Mouse (Mus musculus): Measurements from ENCODE around the gene Aspdh.

Gene Aspdh

DNA sequence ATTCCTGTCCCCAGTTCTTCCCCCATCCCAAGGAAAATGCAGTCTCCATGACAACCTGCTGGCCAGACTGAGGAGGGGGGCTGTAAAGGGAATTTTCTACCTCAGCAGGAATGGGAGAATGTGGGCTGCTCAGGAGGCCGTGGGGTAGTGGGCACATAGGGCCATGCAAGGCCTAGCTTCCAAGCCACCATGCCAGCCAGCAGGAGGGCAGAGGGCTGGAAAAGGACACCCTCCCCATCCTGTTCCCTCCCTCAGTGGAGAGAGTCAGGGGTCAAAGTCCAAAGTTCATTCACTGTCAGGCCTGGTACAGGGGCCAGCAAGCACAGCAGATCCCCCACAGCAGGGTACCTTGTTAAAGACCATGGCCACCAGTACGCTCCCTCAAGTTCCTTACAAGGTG, at the start of gene Aspdh:
Gene Aspdh, plus strand, starts transcription at position 281 of the 400 bp plus-strand sequence.
- no peak for DNase-seq (ENCODE audit: low read depth, low spot score)

DNA sequence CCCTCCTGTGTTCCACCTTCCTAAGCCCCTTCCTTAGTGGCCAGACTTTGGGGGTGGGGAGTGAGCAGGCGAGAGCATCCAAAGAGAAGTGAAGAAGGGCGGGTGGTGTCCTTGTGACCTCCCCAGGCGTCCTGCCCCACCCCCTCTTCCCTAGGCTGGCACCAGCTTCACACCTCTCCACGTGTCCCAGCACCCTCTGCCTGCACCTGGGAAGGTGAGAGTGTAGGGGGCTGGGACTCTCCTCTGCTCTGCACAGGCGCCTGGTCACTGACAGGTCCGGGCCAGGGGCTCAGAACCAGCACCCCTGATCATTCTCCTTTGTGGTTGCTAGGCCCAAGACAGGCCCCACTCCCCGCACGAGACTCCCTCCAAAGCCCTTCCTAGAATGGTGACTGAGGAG, 37.5 kb upstream of the Aspdh start:
- no peak for DNase-seq (ENCODE audit: low read depth, low spot score)

DNA sequence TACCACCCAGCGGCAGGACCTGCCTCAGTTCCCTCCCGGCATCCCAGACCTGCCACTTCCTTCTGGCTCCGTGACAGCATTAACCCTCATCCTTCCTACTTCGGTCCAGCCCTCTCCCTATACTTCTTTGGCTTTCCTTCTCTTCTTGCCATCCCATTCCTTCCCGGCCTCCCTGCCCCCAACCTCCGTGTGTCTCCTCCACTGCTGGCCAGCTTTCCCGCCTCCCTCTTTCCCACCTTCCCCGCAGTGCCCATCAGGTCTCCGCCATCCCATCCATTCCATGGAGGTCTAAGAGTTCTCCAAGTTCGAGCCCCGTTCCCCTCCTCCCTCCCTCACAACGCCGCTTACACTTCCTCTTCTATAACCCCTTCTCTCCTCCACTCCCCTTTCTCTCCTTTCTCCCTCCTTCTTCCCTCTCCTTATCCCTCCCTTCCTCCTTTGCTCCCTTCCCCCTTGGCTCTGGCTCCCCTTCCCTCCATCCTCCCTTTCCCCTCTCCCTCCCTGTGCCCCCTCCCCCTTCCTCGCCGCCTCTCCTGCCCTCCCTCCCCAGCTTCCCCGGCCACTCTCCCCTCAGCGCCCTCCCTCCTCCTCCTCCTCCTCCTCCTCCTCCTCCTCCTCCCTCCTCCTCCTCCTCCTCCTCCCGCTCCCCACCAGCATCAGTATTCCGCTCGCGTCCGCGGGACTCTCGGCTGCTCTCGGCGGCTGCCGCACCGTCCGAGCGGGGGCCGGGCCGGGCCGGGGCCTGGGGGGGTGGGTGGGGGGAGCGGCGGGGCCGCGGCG, 36.8 kb upstream of the Aspdh start:
- no peak for DNase-seq (ENCODE audit: low read depth, low spot score)

DNA sequence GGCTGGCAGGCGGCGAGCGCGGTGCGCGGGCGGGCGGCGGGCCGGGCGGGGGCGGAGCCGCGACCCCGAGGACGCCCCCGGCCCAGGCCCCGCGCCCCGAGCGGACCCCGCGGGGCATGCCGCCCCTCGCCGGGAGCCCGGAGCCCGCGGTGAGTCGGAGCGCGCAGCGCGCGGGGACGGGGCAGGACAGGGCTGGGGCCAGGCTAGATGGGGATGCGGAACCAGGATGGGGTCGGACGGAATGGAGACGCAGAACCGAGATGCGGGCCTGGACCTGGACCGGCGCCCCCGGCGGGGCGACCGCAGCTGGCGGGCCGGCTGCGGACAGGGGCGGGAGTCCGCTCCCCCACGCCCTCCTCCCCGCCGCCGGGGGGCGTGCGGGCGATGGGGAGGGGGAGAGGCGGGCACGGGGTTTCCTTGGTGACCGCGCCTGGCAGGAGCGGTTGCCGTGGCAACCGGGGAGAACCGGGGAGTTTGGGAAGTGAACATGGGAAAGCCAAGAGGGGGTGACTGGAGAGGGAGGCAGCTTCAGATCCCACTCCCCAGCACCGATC, 36.1 kb upstream of the Aspdh start, which contains the start of gene Lrrc4b:
Gene Lrrc4b, plus strand, starts transcription at position 51 of the 554 bp plus-strand sequence.
- no peak for DNase-seq (ENCODE audit: low read depth, low spot score)

DNA sequence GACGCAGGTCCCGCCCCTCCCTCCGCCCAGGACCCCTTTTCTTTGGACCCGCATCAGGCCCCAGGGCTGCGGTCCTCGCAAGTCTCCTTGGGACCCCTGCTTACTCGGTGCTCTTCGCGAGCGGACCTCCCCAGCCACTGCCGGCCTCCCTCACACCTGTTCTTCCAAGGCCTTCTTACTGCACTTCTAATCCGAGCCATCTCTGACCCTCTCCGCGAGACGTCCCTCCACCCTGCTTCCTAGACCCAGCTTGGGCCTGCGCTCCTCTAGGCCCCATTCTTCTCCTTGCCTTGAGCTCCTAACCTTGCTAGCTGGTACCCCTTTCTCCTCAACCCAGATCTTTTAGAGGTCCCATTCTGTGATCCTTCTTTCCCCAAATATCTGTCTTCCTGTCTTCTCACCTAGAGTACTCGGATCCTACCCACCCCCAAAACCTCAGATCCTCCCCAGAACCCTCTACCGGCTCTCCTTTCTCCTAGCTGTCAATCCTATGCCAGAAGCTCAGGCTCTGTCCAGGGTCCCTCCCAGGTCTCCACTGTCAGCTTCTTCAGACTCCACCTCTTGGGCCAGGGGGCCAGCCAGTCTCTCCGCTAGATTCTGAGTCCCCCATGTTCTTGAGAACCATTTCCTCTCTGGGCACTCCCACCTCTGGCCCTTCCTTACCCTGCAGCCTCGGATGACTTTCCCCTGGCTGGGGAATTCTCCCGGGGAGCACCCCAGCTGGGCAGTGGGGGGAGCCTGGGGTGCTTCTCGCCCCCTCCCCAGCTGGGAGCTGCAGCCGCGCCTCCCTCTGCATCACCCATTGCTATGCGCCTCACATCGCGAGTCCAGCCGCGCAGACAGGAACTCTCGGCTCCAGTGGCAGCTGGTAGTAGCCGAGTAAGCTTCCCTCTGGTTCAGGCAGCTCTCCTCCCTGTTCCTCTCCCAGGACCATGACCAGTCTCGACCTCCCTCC, 35.4 kb upstream of the Aspdh start:
- DNase-seq (ENCODE audit: low read depth, low spot score), result no peak

DNA sequence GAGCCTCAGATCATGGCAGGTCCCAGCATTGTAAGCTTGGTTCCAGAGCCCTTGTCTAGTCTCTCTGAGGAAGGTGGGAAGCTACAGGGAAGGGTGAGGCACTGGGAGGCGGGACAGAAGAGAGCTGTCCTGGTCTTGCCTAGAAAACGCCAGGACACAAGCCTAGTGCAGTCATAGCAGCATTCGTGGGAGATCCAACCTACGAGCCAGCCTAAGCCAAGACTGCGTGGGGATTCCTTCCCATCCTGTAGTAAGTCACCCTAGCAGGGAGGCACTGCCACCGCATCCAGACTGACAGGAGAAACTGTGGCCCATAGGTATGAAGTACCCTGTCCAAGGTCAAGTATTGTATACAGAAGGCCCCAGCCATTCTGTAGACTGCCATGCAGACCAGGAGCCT, 32.6 kb upstream of the Aspdh start:
- no peak for DNase-seq (ENCODE audit: low read depth, low spot score)

DNA sequence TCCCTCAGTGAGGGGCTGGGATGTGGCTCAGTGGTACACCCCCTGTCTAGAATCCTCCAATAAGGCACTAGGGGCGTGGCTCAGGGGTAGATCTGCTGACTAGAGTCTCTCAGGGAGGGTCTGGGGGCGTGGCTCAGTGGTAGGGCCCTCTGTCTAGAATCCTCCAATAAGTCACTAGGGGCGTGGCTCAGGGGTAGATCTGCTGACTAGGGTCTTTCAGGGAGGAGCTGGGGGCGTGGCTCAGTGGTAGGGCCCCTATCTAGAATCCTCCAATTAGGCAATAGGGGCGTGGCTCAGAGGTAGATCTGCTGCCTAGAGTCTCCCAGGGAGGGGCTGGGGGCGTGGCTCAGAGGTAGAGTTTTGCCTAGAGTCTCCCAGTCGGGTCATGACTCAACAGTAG, 31.8 kb upstream of the Aspdh start:
- no peak for DNase-seq (ENCODE audit: low read depth, low spot score)

DNA sequence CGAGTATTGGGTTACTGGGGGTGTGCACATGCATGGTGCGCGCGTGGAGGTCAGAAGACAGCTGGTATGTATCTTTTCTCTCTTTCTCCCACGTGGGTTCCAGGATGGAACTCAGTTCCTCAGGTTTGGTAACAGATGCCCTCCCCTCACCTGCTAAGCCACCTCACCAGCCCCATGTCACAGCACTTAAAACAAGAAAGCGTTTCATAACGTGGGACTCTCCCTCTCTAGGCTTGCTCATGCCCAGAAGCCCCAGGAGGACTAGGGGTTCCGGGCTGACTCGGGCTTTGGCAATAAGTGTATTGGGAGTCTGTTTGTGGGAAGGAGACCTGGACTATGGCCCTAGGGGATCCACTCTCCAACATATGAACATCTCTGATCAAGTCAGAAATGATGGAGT, 31.1 kb upstream of the Aspdh start:
- no peak for DNase-seq (ENCODE audit: low read depth, low spot score)

DNA sequence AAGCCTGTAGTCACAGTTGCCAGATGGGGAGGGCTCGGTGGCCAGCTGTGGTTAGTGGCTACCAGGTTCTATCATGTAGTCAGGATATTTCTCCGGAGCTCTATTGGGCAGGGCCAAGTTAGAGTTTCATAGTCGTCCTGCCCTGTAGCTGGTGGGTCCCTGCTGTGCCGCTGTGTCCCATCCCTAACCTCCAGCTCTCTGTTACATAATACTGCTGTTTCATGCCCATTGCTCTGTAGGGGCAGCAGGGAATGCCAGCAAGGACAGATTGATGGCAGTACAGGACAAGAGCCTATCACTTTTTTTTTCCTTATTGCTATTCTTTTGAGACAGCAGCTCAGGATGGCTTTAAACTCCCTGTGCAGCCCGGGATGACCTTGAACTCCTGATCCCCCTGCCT, 29.4 kb upstream of the Aspdh start:
- no peak for DNase-seq (ENCODE audit: low read depth, low spot score)

DNA sequence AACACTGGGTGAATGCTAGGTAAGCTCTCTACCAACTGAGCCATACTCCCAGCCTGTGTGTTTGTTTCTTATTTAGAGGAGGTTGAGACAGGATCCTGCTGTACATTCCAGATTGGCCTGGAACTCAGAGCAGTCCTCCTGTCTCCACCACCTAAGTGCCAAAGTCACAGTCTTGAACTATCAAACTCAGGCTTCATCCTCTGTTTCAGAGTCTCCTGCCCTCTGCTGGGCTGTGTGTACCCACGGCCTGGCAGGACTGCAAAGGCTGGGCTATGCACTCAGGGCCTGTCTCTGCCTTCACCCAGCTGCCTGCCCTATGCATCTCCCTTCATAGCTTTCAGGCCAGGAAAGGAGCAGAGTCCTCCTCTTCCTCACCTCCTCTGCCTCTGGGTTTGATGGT, 28.9 kb upstream of the Aspdh start:
- DNase-seq (ENCODE audit: low read depth, low spot score), result no peak

DNA sequence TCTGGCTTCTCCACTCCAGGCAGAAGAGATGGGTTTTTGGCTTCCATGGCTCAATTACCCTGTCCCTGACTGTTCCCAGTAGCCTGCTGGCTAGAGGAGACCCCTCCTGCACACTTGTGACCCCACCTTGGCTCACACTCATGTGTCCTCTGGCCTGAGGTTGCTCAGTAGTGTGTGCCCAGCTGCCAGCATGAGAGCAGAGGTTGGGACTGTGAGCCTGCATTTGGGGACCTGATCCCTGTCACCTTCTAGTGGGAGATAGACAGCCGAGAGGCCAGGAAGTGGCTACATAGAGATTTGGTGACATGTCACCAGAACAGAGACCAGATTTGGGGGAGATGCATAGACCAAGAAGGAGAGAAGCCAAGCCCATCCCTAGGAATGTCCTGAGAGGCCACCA, 28.0 kb upstream of the Aspdh start:
- DNase-seq (ENCODE audit: low read depth, low spot score), result no peak

DNA sequence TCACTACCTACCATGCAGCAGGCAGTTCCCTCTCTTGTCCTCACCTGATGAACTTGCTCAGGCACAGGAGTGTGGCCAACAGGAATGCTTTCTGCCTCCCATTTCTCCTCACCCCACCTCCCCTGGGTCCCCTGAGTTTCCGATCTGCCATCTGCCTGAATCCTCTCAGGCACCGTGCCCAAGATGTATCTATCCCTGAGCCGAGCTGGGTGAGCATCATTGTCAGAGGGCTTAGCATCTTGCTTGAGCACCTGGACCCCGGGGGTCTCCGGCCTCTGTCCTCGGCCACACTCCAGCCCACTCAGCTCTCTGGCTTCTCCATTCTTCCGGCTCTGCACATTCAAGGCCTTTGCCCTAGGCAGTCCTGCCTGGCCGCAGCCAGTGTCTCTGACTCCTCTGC, 27.3 kb upstream of the Aspdh start:
- DNase-seq (ENCODE audit: low read depth, low spot score), result no peak

DNA sequence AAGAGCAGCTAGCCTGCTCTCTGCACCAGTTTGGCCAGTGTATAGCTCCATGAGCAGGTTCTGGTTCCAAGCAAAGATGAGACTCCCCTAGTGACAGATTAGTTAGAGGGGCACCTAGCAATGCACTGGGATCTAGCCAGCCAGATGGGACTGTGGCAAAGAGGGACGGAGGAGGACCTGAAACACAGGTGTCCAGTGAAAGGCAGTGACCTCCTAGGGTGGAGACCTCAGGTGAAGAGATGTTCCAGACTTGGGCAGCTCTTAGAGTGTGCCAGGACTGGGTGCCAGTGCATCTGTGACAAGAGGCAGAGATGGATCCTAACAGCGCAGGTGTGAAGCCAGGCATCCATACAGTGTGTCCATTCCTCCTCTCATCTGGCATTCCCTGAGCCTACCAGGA, 25.5 kb upstream of the Aspdh start:
- DNase-seq (ENCODE audit: low read depth, low spot score), result no peak

DNA sequence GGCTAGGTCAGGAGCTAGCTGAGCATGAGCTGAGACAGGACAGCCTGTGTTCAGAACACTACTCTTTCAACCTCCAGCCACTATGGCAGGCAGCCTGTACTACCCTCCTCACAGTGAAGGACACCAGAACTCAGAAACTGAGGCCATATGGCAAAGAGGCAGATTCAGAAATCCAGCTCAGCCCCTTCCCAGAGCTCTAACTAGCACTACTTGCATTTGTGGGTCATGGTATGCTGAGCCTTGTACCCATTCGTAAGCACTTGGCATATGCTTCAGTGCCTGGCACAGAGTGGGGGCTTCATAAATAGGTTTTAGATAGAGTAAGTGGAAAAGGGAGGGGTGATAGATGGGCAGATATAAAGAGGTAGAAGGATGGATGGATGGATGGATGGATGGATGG, 24.7 kb upstream of the Aspdh start:
- no peak for DNase-seq (ENCODE audit: low read depth, low spot score)

DNA sequence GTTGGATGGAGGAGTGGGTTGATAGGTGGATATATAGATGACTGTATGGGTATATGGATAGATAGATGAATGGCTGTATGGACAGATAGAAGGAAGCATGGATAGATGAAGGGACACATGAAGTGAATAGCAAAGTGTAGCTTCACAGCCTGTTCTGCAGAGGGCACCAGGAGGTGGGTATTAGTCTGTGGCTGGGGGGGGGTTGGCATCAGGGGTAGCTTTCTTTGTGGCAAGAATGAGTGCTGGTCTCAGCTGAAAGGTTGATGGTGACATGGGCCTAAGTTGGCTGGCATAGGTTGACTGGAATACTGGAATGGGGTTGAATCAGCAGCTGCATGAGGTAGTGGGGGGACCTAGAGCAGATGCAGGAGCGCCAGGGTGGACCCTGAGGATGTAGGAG, 24.0 kb upstream of the Aspdh start:
- no peak for DNase-seq (ENCODE audit: low read depth, low spot score)

DNA sequence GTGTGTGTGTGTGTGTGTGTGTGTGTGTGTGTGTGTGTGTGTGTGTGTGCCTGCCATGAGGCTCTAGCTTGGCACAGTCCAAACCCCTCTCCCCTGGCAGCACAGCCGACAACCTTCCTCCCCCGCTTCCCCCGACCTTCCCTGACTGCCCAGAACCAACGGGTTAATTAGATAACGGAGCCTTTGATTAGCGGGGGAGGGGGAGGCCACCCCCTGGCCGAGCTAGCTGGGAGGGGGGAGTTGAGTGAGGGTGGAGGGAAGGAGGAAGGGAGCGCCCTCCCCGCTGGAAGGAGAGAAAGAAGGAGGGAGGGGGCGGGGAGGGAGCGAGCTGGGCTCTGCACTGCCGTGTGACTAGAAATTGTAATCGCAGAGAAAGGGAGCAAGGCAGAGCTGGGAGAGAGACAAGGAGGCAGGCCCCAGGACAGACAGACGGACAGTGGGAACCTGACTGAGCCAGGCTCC, 23.5 kb upstream of the Aspdh start:
- DNase-seq (ENCODE audit: low read depth, low spot score), result no peak

DNA sequence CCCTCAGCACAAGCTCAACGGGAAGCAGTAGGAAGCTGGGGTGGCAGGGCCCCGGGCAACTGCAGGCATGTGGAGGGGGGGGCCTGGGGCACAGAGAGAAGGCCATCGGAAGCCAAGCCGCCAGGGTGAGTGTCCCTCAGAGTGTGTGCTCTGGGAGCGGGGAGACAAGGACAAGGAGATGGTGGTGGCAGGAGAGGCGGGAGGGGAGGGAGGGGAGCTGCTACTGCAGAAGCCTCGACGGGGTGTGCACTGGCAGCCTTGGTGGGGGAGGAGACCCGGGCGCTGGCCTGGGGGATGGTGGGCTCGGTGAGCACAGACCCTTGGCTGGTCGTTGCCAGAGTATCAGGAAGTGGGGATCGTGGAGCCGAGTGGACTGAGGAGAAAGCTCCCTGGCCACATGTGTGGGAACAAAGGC, 22.8 kb upstream of the Aspdh start:
- no peak for DNase-seq (ENCODE audit: low read depth, low spot score)

DNA sequence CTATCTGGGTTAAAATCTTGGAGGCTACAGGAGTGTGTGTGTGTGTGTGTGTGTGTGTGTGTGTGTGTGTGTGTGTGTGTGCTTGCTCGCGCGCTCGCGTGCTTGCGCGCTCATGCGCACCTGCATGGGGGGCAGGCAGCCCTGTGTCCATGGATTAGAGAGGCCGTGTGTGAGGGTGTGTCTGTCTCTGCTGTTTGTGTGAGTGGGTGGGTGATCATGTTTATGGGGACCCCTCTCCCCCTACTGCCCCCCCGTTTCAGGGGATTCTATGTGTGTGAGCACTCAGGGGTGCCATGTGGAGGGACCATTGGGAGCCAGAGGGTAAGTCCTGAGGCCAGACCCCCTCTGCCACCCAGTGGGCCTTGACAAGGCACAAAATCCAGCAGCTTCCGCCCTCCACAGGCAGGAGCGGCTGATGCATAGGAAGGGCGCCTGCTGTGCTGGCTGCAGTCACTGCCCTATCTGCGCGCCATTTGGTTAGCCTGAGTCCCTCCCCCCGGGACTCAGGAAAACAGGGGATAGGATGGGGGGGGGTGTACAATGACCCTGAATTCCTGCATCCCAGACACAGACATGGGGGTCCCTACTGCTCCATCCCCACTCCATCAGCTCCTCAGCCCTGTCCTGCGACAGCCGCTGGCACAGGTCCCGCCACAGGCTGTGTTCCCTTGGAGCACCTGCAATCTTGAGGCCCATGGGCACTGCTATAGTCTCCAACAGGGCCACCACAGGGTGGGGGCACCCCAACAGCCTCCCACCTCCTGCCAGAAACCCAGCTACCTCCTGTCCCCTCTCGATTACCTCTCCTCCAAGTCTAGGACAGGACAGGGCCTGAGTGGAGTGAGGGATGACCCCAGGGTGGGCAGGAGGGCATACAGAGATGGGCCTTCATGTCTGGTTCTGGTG, 21.7 kb upstream of the Aspdh start:
- DNase-seq (ENCODE audit: low read depth, low spot score), result no peak

DNA sequence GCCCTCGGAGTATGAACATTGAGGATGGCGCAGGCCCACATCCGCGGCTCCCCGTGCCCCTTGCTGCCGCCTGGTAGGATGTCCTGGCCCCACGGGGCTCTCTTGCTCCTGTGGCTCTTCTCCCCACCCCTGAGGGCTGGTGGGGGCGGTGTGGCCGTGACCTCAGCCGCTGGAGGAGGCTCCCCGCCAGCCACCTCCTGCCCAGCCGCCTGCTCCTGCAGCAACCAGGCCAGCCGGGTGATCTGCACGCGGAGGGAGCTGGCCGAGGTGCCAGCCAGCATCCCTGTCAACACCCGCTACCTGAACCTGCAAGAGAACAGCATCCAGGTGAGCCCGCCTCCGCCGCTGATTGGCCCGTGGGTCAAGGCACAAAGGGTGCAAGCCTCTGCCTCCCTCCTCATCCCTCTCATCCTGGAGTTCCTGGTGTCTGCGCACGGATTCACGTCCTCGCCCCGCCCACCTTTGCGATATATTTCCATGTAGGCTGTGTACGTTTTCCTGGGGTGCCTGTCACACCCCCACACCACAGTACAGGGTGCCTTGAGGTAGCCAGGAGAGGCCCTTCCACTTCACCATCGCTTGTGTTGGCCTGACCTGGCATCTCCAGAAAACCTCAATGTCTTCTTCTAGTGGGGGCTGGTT, 20.2 kb upstream of the Aspdh start:
- DNase-seq (ENCODE audit: low read depth, low spot score), result no peak

DNA sequence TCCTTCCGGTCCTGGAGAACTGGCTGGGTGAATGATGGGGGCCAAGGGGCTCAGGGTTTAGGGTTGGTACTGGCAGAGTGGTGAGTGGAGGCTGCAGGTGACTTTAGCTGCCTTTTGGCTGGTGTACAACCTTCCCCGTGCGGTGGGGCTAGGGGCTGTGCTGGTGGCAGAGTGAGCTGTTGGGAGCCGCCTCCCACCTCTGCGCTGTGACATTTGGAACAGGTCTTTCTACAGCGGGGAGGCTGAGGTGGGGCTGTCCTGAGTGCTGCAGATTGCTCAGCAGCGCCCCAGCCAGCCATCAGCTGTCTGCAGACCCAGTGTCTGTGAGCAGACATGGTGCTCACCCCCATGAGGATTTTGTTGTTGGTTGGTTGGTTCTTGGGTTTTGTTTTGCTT, 19.7 kb upstream of the Aspdh start:
- DNase-seq (ENCODE audit: low read depth, low spot score), result no peak

Measured in retina, adult 2 months (tissue).